Mouse (Mus musculus) layer of hippocampus, adult 9-10 months (tissue): ENCODE results near the gene Nudt6.

Experiments used
- DNase-seq: peaks from one replicate; pipeline ENCODE4 v3.0.0; 2022; ENCODE audit warnings: low spot score

The Nudt6 gene

DNA sequence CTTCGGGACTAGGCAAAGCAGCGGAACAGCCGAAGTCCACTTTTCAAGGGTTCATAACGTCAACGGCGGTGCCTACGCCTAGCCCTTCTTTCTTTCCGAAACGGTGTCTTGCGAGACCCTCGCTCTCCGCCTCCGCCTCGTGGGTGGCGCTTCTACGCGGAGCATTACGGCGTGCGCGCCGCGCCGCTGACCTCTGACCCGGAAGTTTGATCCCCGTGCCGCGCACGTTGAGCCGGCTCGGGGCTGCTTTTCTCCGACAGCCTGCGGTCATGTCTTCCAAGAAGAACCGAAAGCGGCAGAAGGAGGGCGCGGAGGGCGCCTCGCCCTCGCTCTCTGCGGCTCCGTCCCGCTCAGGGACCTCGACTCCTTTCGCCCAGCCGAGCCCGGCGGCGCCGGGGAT is at the start of gene Nudt6:
TSS of gene Nudt6 (minus strand) at position 140 of the 400 bp plus-strand sequence.
- peak; percentile 61 for DNase-seq

DNA sequence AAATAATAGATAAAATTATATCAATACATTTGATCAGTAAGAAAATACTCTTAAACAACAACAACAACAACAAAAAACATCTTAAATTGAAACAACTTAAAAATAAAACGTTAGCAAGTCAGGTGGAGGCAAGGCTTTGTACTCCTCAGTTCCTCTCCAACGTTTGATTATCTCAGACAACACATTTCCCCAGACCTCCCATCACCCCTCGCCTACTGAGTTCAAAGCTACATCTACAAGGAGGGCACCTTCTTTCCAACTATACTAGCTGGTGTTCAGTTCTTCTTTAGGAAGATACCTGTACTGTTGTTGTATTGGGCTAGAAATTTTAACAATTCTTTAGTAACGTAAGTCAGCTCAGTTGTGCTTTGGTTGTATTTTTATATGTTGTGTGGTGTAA is 49.3 kb upstream of the Nudt6 start:
- no peak for DNase-seq

DNA sequence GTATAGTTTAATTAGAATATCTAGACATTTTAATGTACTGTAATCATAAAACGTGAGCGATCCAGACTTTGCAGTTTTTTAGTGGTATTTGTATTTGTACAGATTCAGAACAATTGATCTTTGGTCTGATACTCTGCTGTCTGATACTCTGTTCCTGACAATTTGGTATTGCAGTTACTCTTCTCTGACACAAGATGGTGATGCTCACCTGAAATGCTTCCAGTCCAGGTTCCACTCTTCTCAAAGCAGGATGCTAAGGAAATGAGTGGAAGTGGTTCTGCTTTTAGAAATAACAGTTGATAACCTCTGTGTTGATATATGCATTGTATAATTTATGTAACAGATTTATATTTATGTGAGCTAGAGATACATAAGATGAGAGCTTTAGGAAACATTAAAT is 48.2 kb upstream of the Nudt6 start:
- no peak for DNase-seq

DNA sequence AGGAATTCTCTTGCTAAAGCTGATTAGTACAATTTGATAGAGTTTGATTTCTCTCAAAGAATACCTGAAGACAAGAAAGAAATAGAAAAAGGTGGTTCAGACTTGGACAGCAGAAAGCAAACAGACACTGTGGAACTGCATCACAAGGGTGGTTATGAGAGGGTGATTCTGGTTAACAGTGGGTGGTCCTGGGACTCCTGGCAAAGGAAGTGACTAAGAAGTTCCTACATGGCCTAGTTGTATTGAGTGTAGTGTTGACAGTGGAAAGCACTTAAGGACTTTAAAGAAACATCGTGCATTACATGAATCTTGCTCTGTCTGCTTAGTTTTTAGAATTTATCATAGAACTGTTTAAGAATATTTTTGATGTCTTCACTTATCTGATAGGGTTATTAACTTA is 36.0 kb upstream of the Nudt6 start:
- DNase-seq = no peak

DNA sequence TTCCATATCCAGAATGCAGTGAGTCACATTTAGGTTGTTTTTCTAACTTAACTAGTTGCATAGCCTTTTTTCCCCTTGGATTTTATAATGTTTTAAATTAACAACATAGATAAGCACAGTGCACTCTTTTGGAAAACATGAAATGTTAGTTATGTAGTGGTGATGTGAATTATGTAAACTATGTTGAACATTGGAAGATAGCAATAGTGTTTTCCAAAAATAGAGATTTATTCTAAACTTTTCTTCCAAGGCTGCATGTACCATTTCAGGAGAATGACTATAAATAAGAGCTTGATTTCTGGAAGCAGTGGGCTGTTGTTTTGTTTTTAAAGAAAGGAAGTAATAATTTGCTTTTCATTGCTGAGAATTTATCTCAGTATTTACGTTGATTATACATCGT is 23.4 kb upstream of the Nudt6 start:
- no peak for DNase-seq

DNA sequence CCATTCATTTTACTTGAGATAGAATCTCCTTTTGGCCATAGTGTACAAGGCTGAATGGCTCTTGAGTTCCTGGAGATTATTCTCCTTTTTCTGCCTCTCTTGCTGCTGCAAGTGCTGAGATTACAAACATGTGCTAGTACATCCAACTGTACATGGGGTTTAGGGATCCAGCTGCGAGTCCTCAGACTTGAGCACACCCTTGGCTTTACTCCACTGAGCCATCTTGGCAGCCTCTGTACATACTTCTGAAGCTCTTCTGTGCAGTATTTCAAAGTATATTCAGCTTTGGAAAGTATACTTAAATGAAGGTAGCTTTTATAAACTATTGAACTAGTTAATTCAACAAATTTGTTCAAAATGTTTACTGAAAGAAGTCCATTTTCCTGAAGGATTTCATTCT is 19.8 kb upstream of the Nudt6 start:
- DNase-seq = no peak

DNA sequence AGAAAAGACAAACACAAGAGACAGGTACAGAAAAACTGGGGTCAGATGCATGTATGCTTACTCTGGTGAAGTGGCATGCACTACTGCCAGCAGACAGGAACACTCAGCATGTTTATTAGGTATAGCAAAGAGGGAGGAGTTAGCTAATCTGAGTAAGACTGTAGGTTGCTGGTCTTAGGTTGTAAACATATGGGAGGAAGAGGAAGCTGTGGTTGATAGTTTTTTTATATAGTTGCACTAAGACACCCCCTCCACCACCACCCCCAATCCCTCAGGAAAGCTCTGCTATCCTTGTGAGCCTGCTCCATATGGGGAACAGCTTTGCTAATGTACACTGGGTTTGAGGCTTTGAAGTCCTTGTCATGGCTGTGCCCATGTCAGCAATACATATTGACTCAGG is 10.3 kb upstream of the Nudt6 start:
- DNase-seq = no peak

DNA sequence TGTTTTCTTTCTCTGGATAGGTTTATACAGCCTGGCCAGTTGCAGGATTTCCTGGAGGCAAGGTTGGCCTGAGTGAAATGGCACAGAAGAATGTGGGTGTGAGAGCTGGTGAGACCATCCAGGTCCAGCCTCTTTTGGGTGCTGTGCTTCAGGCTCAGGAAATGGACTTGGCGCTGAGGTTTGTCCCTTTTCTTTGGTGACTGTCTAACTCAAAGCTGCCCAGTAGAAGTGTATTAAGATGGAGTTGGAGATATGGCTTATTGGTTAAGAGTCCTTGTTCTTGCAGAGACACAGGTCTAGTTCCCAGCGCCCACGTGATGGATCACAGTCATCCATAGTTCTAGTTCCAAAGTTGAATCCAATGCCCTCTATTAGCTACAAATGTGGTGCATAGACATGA is 6.1 kb upstream of the Nudt6 start:
- DNase-seq = no peak

DNA sequence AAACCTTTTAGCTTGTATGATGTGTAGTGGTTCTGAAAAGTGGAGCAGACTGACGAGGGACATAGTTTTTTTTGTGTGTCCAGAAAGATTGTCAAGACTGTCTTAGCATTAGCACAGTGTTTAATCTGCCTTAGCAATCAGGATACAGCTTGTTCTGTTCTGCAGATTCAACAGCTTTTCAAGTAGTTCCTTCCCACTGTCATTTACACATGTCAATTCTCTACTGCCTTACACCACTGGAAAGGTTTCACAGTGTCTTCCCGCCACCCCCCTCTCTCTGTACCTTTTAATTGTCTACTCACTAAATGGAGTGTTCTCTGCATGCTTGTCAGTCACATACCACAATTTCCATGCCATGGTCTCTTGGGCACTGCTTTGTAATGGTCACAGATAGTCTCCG is 1.2 kb upstream of the Nudt6 start:
- no peak for DNase-seq

DNA sequence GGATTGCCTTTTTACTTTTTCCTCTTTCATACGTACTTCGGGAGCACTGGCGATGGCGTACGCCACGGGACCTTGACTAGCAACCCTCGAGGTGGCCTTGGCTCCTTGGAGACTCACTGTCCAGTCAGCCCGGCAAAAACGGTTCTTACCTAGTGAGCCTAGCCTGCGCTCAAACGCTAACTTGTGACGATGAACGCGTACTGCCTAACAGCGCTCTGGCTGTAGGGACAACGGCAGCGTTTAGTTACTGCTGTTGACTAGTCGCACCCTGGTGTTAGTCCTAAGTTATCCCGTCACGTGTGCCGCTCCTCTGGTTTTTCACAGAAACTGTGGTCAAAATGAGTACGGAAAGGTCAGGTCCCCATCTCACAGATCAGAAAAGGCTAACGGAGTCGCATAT is 630 bp upstream of the Nudt6 start:
- no peak for DNase-seq

DNA sequence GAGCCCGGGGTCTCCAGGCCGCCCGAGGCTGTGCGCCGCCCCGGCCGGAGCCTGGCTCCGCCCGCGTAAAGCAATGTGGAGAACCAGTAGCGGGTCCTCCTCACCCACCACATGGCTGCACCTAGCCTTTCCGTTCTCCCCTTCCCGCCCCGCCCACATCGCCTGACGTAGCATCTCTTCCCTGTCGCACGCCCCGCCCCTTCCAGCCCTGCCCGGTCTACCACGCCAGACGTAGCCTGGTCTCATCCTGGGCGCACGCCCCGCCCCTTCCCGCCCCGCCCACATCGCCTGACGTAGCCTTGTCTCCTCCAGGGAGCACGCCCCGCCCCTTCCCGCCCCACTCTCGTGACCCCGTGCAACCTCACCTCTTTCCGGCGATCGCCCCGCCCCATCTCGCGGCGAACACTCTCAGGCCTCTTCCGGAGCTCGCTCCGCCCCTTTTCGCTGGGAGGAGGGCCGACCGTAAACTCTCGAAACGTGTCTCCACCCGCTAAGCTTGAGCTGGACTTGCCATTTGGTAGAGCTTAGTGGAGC is 486 bp downstream of the Nudt6 start, which contains the start of gene Spata5:
TSS of gene Spata5 (plus strand) at position 439 of the 534 bp plus-strand sequence.
- DNase-seq = peak; percentile 88

DNA sequence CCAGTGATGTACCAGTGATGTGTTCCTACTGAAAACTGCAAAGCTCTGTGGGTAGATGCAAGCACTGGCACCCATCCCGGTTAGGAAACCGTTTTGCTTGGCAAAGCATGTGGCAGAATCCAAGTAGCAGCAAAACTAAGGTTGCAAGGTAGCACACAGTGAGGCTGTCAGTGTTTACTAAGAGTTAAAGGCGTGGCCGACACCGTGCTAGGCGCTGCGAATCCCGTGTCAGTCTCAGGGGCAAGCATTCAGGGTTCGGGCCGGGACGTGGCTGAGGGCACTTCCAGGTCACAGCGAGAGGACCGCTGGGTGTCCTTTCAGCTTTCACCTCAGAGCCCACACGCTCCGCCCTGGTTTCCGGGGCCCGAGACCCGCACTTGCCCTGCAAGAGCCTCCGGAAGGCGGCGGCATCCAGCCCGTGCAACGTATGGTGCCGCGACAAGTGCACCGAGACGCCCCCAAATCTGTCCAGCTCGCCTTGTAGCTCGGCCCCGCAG is 1.0 kb downstream of the Nudt6 start:
- DNase-seq = peak; percentile 64

DNA sequence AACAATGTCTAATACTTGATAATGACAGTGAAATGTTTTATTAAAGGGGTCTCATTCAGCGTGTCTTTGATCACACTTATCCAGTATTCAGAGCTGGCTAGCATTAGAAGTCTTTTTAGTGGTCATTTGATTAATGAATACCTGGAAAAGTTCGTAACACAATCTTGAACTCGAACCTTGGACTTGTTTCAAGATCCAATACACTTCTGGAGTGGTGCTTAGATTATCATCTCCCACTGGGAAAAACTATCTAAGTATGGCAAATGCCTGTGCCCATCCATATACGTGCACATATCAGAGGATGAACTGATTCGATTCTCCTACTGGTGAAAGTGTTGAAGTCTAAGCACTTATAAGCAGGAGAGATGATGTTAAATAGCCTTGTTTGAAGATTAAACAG is 1.7 kb downstream of the Nudt6 start:
- no peak for DNase-seq

DNA sequence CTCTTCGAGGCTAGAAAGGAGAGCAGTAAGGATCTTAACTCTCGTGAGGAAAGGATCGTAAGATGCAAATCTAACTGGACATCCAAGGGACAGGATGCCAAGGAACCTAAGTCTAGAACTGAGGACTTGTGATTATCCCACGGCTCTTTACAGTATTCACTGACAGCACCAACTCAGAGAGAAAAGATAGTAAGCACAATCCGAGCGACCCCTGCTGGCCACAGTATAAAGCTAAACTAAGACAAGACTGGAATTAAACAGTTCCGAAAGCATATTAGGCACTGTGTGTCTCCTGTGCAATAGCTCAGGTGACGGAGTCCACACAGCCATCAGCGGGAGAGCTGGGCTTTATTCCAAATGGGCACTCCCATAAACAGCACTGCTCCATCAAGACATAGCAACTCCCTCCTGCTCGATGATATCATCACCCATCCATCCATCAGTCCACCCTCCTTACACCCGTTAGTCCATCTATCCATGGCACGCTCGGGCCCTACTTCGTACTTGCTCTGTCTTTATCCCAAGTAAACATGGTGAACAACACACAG is 5.5 kb downstream of the Nudt6 start:
- DNase-seq = peak; percentile 61

DNA sequence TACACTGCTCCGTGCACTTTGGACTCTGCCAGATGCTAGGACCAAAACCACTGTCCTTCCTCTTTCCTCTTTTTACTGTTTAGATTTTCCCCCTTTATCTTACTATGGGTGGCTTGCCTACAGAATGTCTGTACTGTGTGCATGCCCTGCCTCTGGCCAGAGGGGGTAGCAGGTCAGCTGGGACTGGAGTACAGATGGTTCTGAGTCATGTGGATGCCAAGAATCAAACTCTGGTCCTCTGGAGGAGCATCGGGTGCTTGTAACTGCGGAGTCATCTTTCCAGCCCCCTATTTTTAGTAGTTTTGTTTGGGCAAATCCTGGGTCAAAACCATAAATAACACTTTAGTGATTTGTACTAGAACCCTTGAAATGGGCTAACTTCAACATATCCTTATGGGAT is 6.6 kb downstream of the Nudt6 start:
- DNase-seq = no peak

DNA sequence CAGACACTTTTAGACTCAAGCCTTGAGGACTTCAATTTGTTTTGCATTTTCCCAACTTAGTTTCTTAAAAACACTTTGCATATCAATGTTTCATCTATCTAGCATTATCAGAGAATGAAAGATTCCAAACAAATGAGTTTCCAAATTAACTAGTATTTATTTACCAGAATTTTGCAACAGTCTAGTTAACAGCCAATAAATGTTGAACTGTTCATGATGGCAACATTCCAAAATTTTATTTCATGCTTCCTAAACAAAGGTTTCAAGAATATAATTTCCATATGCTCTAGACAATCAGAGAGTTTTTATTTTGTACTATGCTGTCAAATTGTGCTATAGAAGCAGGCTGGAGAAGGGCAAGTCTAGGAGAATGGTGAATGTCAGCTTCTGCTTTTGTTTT is 12.4 kb downstream of the Nudt6 start:
- no peak for DNase-seq

DNA sequence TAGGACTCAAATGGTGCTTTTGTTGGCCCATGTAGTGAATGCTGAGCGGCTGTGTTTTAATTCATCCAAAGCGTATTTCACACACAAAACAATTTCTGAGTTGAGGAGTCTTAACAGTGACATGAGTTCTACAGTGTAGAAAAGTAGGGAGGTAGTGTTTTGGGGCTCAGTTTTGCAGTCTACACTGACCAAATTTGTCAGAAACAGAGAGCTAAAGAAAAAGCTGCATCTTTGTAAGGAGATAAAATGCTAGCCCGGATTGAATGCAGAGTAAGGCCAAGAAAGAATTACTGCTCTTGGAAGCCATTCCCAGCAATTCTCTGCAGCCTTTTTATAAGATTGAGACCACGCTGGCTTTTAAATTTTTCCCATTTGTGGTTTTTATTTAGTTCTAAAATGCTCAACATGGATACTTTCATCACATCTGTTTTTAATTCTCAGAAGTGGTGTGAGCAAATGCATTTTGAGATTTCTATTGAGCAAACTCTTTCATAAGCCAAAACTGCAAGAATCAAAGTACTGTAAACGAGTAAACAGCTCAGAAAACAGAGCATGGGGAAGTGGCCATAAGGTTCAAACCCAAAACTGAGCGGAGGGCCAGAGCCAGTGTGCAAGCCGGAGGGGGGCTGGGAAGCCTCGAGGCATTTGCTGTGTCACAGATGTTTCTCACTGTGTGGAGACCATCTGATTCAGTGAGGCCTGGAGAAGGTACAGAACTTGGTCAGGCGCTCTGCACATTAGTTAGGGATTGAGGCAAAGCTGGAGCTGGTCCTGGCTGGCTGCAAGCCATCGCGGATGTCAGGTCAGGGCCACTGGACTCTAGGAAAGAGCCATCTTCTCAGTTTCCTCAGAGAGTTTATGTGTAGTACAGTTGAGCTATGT is 18.0 kb downstream of the Nudt6 start:
- DNase-seq = no peak

DNA sequence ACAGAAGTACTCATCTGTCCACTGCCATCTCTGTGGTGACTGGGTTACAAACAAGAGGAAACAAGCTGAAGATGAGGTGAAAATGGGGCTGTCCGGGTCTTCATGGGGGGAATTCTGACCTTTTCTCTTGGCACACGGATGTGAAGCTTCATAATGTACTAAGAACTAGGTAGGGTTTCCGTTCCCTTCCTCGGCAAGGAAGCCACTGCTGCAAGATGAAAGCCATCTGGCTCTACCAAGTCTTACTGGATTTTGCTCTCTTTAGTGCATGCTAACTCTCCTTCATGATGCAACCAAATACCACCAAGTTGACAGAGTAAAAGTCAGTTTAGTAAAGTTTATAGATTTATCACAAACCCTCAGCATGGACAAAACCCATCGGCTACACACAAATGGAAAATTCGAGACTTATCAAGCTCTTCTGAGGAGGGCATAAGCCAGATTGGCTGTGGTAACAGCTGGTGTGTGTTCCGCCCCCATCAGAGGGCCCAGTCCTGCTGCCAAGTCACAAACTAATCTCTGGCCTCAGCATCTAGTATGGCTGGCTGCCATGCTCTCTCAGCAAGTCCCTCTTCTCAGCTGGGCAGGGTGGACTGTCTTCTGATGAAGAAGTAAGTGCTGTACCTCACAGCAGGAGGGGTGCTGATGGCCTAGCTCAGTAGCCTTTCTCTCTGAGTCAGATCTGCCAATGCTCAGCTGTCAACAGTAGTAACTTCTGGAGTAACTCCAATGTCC is 21.2 kb downstream of the Nudt6 start:
- no peak for DNase-seq

DNA sequence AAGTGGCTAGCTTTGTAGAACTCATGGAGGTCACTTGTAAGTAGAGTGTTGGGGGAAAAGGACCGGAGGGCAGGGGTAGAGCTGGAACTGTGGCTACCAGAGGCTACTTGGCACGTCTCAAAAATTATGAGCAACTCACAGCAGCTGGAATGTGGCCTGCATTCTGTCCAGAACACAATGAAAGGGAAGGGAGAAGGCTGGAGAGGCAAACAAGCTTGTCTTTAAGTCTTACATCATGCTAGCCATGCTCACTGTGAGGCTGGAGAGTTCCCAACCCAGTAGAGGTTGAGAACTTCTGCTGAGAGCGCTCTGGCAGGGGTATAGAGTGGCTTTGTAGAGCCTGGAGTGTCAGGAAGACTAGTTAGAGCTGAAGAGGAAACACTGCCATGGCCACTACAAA is 22.4 kb downstream of the Nudt6 start:
- no peak for DNase-seq

DNA sequence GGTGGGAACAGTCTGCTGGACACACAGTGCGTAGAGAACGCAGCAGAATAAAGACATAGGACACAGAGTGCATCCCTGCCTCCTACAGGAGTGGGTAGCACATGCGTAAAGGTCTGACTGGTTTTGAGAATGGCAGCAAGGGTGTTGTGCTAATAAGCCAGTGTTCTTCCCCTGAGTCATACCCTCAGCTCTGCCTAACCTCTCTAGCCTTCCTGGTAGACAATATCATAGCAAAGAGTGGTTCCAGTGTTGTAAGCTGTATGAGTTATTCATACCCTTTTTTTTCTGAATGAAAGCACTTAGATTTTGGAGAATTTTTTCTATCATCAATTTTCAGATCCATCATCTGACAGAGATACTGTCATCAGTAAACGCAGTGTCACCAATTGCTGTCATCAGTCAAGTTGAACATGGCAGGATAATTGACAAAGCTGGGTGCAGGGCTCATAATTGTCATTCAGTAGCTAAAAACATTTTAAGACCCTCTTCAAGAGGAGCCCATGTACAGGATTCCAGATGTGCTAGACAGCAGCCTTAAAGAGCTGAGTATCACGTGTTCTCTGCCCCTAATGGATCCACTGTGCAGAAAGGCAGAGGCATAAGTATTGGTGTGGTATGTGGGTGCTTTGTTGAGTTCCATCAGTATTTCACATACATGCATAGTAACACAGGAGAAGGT is 22.9 kb downstream of the Nudt6 start:
- no peak for DNase-seq

DNA sequence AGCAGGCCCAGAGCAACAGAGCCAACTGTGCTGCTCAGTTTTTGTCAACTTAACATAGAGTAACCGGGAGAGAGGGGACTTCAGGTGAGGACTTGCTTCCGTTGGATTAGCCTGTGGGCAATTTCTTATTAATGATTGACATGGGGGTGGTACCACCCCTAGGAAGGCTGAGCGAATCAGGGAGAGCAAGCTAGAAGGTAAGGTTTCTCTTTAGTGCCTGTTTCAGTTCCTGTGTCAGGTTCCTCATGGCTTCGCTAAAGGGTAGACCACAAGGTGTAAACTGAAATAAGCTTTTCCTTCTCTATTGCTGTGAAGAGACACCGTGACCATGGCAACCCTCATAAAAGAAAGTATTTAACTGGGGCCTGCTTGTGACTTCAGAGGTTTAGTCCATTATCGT is 32.7 kb downstream of the Nudt6 start:
- no peak for DNase-seq

DNA sequence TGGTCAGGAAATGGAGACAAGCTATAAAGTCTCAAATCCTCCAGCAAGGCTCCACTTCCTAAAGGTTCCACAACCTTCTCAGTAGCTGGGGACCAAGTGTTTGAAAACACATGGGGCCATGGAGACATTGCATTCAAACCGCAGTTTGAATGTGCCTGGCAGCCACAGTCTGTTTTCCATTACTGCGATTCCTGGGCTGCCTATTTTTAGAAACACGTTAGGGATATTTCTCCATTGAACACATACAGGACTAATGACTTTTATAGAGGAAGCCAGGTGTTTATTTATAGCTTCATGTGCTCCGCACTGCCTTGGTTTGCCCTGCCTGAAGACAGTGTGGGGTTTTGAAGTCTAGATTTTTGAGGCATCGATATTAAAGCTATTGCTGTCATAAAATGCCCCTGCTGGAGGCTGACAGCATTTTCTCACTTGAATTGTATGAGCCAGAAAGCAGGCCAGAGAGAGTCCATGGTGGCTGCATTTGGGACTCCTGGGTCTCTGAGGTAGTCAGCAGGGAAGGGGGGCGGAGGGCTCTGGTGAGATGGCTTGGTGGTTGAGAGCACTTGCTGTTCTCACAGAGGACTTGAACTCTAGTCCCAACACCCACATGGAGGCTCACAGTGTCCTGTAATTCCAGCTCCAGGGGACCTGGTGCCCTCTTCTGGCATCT is 36.8 kb downstream of the Nudt6 start:
- DNase-seq = no peak
